Mouse (Mus musculus) liver, embryonic 13.5 days (tissue): ENCODE results near the gene Gm43191. TPM values are rescaled to one million over a fixed set of nuclear protein-coding genes. Genes with fewer than 3 reads are reported as not detected.
"Not testable (repeated sequence)": the region's sequence is repeated elsewhere in the genome, so short reads cannot be mapped to it uniquely, and the experiment has no call there.

Experiments
- ATAC-seq: fragments of 200-750 bp; cut with Nextera tagmentation; 2 replicates; pipeline ENCODE4 v1.8.0; 2017; ENCODE audit warnings: low read depth, mild to moderate bottlenecking, moderate number of reproducible peaks, moderate library complexity
- DNase-seq: peaks from one replicate; pipeline ENCODE4 v3.0.0; 2022
- H3K27ac ChIP-seq: fragments of 300-500 bp; sonication (generic); 2 replicates; pipeline ENCODE4 v1.5.1; 2015; ENCODE audit warnings: moderate library complexity, mild to moderate bottlenecking, inconsistent platforms
- H3K27me3 ChIP-seq: fragments of 300-500 bp; sonication (generic); 2 replicates; pipeline ENCODE4 v1.6.1; 2015; ENCODE audit warnings: mild to moderate bottlenecking, inconsistent platforms
- H3K36me3 ChIP-seq: fragments of 300-500 bp; sonication (generic); 2 replicates; pipeline ENCODE4 v1.6.1; 2015; ENCODE audit warnings: mild to moderate bottlenecking, inconsistent platforms
- H3K4me1 ChIP-seq: fragments of 300-500 bp; sonication (generic); replicated peaks from 2 replicates; pipeline ENCODE4 v1.6.1; 2015; ENCODE audit warnings: inconsistent platforms
- H3K4me2 ChIP-seq: fragments of 300-500 bp; sonication (generic); 2 replicates; pipeline ENCODE4 v1.6.1; 2015; ENCODE audit warnings: inconsistent platforms, mild to moderate bottlenecking, moderate library complexity
- H3K4me3 ChIP-seq: fragments of 300-500 bp; sonication (generic); replicated peaks from 2 replicates; pipeline ENCODE4 v1.5.1; 2015; ENCODE audit warnings: mild to moderate bottlenecking, inconsistent platforms
- H3K9ac ChIP-seq: fragments of 300-500 bp; sonication (generic); 2 replicates; pipeline ENCODE4 v1.6.1; 2015; ENCODE audit warnings: mild to moderate bottlenecking, inconsistent platforms
- H3K9me3 ChIP-seq: fragments of 300-500 bp; sonication (generic); replicated peaks from 2 replicates; pipeline ENCODE4 v1.6.1; 2016; ENCODE audit warnings: inconsistent platforms
- WGBS: fragments of 180-500 bp; shearing (Covaris S2); methylation state at CpG from one replicate; pipeline ENCODE4 v1.1.7; 2015; ENCODE audit not compliant: insufficient replicate concordance; 5-methylcytosine and 5-hydroxymethylcytosine counted together
- polyA plus RNA-seq: library from polyadenylated mRNA; unstranded; fragments of >200 nt; fragmentation: Nextera tagmentation; extraction: Ambion mirVana; gene quantifications from 2 replicates; pipeline ENCODE4 v1.2.1, GENCODE M21; 2015

Gene Gm43191
- polyA plus RNA-seq, 1 experiment from 2014 or later: not detected

DNA sequence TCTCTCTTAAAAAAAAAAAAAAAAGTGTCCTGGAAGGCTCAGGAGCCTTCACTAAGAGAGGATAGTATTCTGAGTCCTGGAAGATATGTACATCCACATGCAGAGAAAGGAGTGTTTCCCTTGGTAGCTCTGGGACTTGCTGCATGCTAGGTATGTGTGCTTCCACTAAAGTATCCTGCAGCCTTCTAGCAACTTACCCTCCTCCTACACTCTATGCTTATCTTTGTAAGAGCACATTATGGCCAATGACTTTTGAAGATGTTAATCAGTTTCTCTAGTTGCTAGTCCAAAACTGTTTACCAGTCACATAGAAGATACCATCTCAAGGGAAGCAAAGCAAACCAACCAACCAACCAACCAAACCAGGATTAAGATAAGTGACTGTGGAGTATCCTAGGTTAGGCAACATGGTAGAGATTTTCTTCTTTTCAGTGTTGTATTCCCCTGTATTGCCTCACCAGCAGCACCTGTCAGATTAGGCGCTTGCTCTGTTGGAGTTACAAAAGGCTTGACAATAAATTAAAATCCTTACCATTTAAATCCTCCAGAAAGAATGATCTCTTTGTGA is 24.7 kb upstream of the Gm43191 start:
- Histone ChIP-seq H3K9me3 (no peaks in the 10 kb centered on the region), H3K27ac (0 out of 2 replicates have a peak overlapping the region, but pooled peaks have one; percentile 36), H3K4me3 (no peak overlapping the region), H3K4me2 (no peak overlapping the region), H3K9ac (no peak overlapping the region), H3K36me3 (peaks cover 7% of the 10 kb centered on the region; the same call in 1 of the 2 replicates), H3K27me3 (no peaks in the 10 kb centered on the region), H3K4me1 (peaks cover 43% of the 10 kb centered on the region)
- 93% methylated on average over 1 of the region's 1 CpGs for WGBS
- ATAC-seq (peak; percentile 72), DNase-seq (no peak)

DNA sequence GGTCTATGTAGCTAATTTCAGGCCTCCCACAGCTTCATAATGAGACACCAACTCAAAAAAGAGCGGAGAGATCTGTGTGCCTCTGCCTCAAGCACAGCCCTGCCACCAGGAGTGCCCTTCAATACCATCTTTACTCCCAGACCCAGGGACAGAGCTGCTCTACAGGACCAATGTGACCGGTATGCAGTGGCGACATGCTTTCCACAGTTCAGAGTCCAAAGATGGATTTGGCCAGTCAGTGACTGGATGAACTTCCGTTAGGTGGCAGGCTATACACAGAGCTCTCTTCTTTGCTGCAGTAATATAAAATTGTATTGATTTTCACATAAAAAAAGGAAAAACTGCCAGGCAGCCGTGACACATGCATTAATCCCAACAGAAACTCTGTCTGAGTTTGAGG is 22.8 kb upstream of the Gm43191 start:
- H3K4me1 ChIP-seq: peaks cover 35% of the 10 kb centered on the region
- H3K9me3 ChIP-seq: no peaks in the 10 kb centered on the region
- no peak for ATAC-seq
- no peak overlapping the region for H3K4me2 ChIP-seq
- H3K9ac ChIP-seq: no peak overlapping the region
- peaks cover 9% of the 10 kb centered on the region for H3K36me3 ChIP-seq
- H3K27ac ChIP-seq: peak overlapping the region; percentile 18; the same call in 1 of the 2 replicates
- 86% methylated on average over 5 of the region's 5 CpGs for WGBS
- no peak for DNase-seq
- H3K4me3 ChIP-seq: no peak overlapping the region
- H3K27me3 ChIP-seq: no peaks in the 10 kb centered on the region

DNA sequence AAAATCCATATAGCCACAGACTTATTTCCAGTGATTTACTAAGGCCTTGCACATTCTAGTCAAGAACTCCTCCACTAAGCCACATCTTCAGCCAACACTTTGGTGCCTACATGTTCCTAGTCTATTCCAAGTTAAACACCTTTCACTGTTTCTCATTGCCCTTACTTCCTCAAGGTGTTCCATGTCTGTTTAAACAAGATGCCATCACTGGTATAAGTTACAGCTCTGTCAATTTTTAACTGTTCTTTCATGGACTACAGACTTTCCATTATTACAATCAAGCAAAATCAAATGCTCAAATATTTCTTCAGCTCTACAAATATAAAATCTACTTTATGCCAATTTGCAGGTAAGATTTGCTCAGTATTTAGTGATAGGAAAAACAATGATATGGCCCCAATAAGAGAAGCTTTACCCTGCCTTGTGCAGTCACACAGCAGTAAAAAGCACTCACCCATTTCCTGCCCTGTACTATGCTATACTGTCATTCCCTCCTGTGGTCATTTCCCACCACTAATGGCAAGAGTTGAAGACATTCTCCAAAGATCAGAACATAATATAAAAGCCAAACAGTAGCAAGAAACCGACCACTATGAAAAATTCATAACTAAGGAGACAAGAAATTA is 21.7 kb upstream of the Gm43191 start:
- H3K4me3 ChIP-seq: no peak overlapping the region
- H3K27me3 ChIP-seq: no peaks in the 10 kb centered on the region
- H3K27ac ChIP-seq: no peak overlapping the region
- no peak for ATAC-seq
- WGBS: 78% methylated on average over 1 of the region's 1 CpGs
- peaks cover 9% of the 10 kb centered on the region for H3K36me3 ChIP-seq
- H3K4me1 ChIP-seq: peaks cover 37% of the 10 kb centered on the region
- H3K9ac ChIP-seq: no peak overlapping the region
- H3K9me3 ChIP-seq: no peaks in the 10 kb centered on the region
- DNase-seq: no peak
- H3K4me2 ChIP-seq: no peak overlapping the region

GRCm38 (mm10) chr3:116701601-116702000 is 20.5 kb upstream of the Gm43191 start:
- H3K27me3 ChIP-seq: no peaks in the 10 kb centered on the region
- H3K27ac ChIP-seq: no peak overlapping the region
- no peaks in the 10 kb centered on the region for H3K9me3 ChIP-seq
- H3K4me1 ChIP-seq: peaks cover 41% of the 10 kb centered on the region
- ATAC-seq: no peak
- 89% methylated on average over 4 of the region's 4 CpGs for WGBS
- H3K4me3 ChIP-seq: no peak overlapping the region
- no peak overlapping the region for H3K4me2 ChIP-seq
- H3K36me3 ChIP-seq: peaks cover 9% of the 10 kb centered on the region
- no peak overlapping the region for H3K9ac ChIP-seq
- no peak for DNase-seq

- peaks cover 7% of the 10 kb centered on the region for H3K36me3 ChIP-seq
- no peak overlapping the region for H3K4me3 ChIP-seq
- H3K4me1 ChIP-seq: peaks cover 40% of the 10 kb centered on the region
- 0 out of 2 replicates have a peak overlapping the region, but pooled peaks have one; percentile 25 for H3K27ac ChIP-seq
- ATAC-seq (no peak), DNase-seq (no peak)
- H3K9me3 ChIP-seq: no peaks in the 10 kb centered on the region
- H3K4me2 ChIP-seq: no peak overlapping the region
- WGBS: 78% methylated on average over 2 of the region's 2 CpGs
- no peak overlapping the region for H3K9ac ChIP-seq
- H3K27me3 ChIP-seq: no peaks in the 10 kb centered on the region
Measured at GRCm38 (mm10) chr3:116698786-116699185, 17.7 kb upstream of the Gm43191 start.

DNA sequence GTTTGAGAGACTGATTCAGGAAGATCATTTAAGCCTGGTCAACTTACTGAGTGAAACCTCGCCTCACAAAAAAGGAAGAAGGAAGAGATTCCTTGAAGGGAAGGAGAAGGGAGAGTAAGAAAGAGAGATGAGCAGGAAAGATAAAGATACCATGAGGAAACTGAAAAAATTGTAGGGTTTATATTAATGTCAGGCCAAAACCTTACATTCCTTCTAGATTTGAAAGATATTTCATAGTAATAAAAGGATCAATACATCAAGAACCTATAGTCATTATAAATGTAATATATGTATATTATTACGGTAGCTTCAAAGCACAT is 14.6 kb upstream of the Gm43191 start:
- ATAC-seq (no peak), DNase-seq (no peak)
- H3K4me1 ChIP-seq: peaks cover 47% of the 10 kb centered on the region
- peak overlapping the region; percentile 55 for H3K9ac ChIP-seq
- peak overlapping the region; percentile 71 for H3K4me2 ChIP-seq
- peak overlapping the region; percentile 80 for H3K27ac ChIP-seq
- WGBS: 63% methylated on average over 2 of the region's 2 CpGs
- H3K9me3 ChIP-seq: no peaks in the 10 kb centered on the region
- H3K4me3 ChIP-seq: 0 out of 2 replicates have a peak overlapping the region, but pooled peaks have one; percentile 3
- H3K36me3 ChIP-seq: peaks cover 20% of the 10 kb centered on the region
- no peaks in the 10 kb centered on the region for H3K27me3 ChIP-seq

- peak overlapping the region; percentile 39 for H3K4me3 ChIP-seq
- peak overlapping the region; percentile 98 for H3K27ac ChIP-seq
Measured at GRCm38 (mm10) chr3:116694955-116695665, 14.1 kb upstream of the Gm43191 start.

DNA sequence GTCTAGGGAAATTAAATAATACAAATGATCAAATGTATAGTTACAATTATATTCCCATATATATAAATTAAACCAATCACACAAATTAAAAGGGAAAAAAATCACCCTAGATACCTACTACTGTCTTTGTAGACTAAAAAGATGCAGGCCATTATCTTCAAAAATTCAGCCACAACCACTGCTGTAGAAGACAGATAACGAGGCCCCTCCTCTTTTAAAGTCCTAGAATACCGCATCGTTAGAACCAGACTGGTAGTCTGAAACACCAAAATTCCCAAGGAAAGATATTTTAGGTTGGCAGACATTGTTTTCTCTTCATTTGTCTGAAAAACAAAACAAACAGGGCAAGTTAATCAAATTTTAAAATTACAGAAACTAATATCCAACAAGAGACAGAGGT is 13.3 kb upstream of the Gm43191 start:
- Histone ChIP-seq H3K4me3 (peak overlapping the region; percentile 39), H3K36me3 (peaks cover 22% of the 10 kb centered on the region), H3K27me3 (no peaks in the 10 kb centered on the region), H3K27ac (peak overlapping the region; percentile 98), H3K4me2 (peak overlapping the region; percentile 71), H3K4me1 (peaks cover 44% of the 10 kb centered on the region), H3K9me3 (no peaks in the 10 kb centered on the region), H3K9ac (peak overlapping the region; percentile 71)
- DNase-seq (peak; percentile 73), ATAC-seq (peak; percentile 89)
- WGBS: 11% methylated on average over 3 of the region's 3 CpGs

More at GRCm38 (mm10) chr3:116694955-116695665, 14.1 kb upstream of the Gm43191 start:
- Histone ChIP-seq H3K4me2 (peak overlapping the region; percentile 71), H3K36me3 (peaks cover 25% of the 10 kb centered on the region), H3K27me3 (no peaks in the 10 kb centered on the region), H3K4me1 (peaks cover 47% of the 10 kb centered on the region), H3K9ac (peak overlapping the region; percentile 71), H3K9me3 (no peaks in the 10 kb centered on the region)
- peak; percentile 81 for ATAC-seq
- 43% methylated on average over 8 of the region's 8 CpGs for WGBS
- peak; percentile 33 for DNase-seq

- 87% methylated on average over 9 of the region's 9 CpGs for WGBS
- not testable (repeated sequence) for H3K4me3 ChIP-seq, H3K9ac ChIP-seq, H3K4me2 ChIP-seq, H3K27ac ChIP-seq, H3K9me3 ChIP-seq, H3K27me3 ChIP-seq, ATAC-seq, DNase-seq
- H3K36me3 ChIP-seq: peaks cover 14% of the 10 kb centered on the region; the same call in 1 of the 2 replicates
- H3K4me1 ChIP-seq: peaks cover 33% of the 10 kb centered on the region
Measured at GRCm38 (mm10) chr3:116664281-116664680, 16.8 kb downstream of the Gm43191 start.

GRCm38 (mm10) chr3:116662463-116662863 is 18.6 kb downstream of the Gm43191 start, which contains the start of gene Mfsd14a:
Gene Mfsd14a, minus strand, starts transcription at chr3:116662677.
- ATAC-seq: peak; percentile 96
- Histone ChIP-seq H3K27me3 (no peaks in the 10 kb centered on the region), H3K4me2 (peak within 1 kb of the TSS; percentile 75), H3K9ac (peak within 1 kb of the TSS; percentile 98), H3K36me3 (peaks cover 2% of the 10 kb centered on the region; the same call in 1 of the 2 replicates), H3K27ac (peak within 1 kb of the TSS; percentile 90), H3K9me3 (no peaks in the 10 kb centered on the region), H3K4me1 (peaks cover 48% of the 10 kb centered on the region), H3K4me3 (peak within 1 kb of the TSS; percentile 97)
- WGBS: under 1% methylated on average over 39 of the region's 39 CpGs
- DNase-seq: peak; percentile 99

DNA sequence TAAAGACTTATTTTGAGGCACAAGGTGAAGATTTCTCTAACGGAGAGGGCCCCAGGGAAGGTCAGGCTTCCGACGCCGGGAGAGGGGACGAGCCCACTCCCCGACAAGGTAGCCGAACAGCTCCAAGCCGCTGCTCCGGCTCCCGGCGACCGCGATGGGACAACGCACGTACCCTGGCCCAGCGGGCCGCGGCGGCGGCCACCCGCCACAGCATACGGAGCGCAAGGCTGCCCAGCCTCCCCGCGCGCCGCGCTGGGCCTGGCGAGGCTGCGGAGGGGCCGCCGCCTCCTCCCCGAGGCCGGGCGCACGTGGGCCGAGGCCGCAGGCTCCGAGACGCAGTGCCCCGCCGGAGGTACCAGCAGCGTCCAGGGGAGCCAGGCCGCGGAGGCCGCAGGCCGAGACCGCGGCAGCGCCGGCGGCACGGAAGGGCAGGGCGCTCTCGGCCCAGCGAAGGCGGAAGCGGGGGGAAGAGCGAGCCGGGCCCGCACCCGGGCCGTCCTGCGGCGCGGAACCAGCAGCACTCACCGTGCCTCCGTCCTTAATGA is 19.1 kb downstream of the Gm43191 start:
- peak; percentile 49 for DNase-seq
- H3K4me3 ChIP-seq: peak overlapping the region; percentile 97
- H3K27me3 ChIP-seq: no peaks in the 10 kb centered on the region
- peaks cover 54% of the 10 kb centered on the region for H3K4me1 ChIP-seq
- H3K9ac ChIP-seq: peak overlapping the region; percentile 98
- no peaks in the 10 kb centered on the region for H3K9me3 ChIP-seq
- WGBS: under 1% methylated on average over 67 of the region's 68 CpGs
- peak overlapping the region; percentile 75 for H3K4me2 ChIP-seq
- H3K36me3 ChIP-seq: no peaks in the 10 kb centered on the region
- H3K27ac ChIP-seq: peak overlapping the region; percentile 90
- ATAC-seq: peak; percentile 82
